Mouse (Mus musculus) ES-E14 (cell line): Measurements from ENCODE around the gene Rab30.

Experiments
- CHD2 ChIP-seq: IDR thresholded peaks from 2 replicates; pipeline ENCODE4 v1.6.1; 2014; ENCODE audit warnings: mild to moderate bottlenecking, low read depth, low read length, inconsistent platforms
- HCFC1 ChIP-seq: IDR thresholded peaks from 2 replicates; pipeline ENCODE4 v1.6.1; 2012; ENCODE audit warnings: low read length, inconsistent platforms, borderline replicate concordance; ENCODE audit not compliant: insufficient read depth
- ZNF384 ChIP-seq: IDR thresholded peaks from 2 replicates; pipeline ENCODE4 v1.6.1; 2012; ENCODE audit warnings: low read depth, low read length, inconsistent platforms

GRCm38 (mm10) chr7:92724261-92724660 lies 17.1 kb upstream of the Rab30 start:
- TF ChIP-seq CHD2 = no peak
- no peak for TF ChIP-seq ZNF384
- no peak for TF ChIP-seq HCFC1
